Mouse (Mus musculus): Measurements from ENCODE around the gene Rps9.
A peak's percentile ranks its signal among the peaks of the same experiment; 100 is the strongest.
"Not testable (repeated sequence)": the region's sequence is repeated elsewhere in the genome, so short reads cannot be mapped to it uniquely, and the experiment has no call there.

Rps9 gene

DNA sequence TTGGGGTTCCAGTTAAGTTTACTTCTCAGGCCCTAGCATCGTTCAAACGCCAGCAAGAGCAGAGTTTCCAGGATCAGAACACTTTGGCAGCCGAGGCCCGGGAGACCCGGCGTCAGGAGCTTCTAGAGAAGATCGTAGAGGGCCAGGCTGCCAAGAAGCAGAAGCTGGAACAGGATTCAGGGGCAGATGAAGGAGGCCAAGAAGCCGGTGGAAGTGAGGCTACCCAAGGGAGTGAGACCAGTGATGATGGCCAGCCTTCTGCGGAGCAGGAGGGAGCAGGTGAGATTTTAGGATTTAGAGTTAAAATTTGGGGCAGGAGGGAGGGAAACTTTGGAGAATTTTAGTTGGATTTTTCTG lies 8.9 kb upstream of the Rps9 start:
- not testable (repeated sequence) for DNase-seq (ENCODE audit: low read depth, low spot score)

DNA sequence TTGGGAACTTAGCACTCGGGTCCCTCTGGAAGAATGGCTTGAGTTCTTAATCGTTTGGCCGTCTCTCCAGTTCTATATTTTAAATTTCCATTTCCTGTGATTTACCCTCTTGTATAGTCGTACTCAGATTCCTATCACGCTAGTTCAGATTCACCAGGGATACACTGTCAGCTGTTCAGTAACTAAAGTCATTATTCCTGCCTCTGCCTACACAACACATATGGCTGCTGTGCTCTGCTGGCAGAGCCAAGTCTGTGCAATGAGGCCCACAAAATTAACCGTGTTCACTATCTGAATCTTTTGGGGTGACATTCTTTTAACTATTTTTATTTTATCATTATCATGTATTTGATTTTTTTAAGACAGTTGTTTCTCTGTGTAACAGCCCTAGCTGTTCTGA lies 5.3 kb upstream of the Rps9 start:
- DNase-seq (ENCODE audit: low read depth, low spot score), result no peak

DNA sequence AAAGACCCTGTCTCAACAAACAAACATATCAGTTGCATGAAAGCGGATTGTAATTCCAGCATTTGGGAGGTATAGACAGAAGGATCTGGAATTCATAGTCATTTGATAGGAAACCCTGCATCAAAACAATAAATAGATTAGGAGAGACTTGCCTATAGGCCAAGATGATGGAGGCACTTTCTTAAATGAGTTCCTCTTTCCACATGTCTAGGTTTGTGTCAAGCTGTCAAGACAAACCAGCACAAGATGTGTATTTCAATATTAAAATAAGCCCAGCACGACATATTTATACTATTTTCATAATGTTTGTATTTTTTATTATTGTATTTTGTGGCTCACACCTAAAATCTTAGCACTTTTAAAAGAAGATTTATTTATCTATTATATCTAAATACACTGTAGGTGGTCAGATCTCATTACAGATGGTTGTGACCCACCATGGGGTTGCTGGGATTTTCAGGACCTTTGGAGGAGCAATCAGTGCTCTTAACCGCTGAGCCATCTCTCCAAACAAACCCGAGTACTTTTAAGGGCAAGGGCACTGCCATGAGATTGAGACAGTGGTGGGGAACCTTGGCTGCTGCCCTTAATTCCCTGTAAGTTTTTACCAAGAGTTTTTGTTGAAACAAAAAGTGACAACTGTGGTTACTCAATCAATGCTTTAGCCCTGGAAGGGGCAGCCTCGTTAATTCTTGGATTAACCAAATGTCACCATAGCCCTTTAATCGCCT lies 480 bp upstream of the Rps9 start:
- DNase-seq (ENCODE audit: low read depth, low spot score), result no peak

DNA sequence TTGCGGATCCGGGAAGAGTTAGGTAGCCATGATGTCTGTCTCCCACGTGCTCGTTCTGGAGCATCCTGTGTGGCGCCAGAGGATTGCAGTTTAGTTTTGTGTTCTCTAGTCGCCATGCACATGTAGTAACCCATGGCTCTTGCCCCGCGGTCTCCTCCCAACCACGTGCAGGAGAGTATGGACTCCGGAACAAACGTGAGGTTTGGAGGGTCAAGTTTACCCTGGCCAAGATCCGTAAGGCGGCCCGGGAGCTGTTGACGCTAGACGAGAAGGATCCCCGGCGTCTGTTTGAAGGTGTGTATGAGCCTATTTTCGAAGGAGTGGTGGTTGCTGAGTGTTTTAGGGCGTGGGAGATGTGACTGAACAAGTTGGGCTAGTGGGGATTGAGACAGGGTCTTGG lies 682 bp downstream of the Rps9 start:
- DNase-seq (ENCODE audit: low read depth, low spot score), result no peak

DNA sequence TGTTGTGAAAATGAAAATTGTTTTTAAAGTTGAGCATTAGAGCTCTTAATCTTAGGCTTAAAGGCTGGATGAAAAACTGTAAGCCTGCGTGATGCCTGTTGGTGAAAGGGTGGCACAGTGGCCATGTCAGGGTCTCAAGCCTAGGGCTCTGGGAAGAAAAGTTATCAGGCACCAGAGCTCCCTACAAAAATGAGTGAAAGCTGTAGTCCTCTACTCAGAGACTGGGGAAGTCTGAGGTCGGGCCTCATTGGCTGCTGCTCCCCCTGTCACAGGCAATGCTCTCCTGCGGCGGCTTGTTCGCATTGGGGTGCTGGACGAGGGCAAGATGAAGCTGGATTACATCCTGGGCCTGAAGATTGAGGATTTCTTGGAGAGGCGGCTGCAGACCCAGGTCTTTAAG lies 1.7 kb downstream of the Rps9 start:
- not testable (repeated sequence) for DNase-seq (ENCODE audit: low read depth, low spot score)

DNA sequence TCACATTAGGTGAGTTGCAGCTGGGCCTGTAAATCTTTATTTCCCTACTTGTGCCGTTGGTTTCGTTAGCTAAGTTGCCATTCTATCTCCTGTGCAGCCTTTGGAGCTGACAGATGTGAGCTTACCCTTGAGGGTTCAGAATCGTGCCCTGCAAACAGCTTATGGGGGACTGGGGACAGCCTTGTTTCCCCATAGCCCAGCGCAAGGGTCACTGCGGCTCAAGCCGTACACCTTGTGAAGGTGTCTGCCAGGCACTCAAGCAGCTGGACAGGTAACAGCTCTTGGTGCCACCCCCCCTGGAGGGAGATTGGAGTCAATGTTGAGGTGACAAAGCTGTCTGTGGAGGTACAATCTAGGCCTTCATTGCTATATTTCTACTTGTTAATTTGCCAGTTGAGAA lies 2.1 kb downstream of the Rps9 start:
- no peak for DNase-seq (ENCODE audit: low read depth, low spot score)

DNA sequence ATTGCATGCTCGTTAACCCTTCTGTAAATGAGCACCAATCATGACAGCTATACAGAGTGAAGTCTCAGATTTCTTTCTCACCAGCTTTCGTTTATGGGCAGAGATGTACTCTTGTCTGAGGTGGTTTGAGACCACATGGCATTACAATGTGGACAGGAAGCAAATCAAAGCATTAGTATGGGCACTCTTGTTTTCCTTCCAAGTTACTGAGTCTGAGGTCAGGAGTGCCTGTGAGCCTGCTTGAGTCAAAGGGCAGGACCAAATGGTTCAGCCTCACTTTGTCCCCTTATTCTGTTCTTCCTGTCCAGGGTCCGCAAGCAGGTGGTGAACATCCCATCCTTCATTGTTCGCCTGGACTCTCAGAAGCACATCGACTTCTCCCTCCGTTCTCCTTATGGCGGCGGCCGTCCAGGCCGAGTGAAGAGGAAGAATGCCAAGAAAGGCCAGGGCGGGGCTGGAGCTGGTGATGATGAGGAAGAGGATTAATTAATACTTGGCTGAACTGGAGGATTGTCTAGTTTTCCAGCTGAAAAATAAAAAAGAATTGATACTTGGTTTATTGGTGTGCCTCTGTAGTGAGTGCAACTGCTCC lies 2.6 kb downstream of the Rps9 start:
- DNase-seq (ENCODE audit: low read depth, low spot score), result no peak

DNA sequence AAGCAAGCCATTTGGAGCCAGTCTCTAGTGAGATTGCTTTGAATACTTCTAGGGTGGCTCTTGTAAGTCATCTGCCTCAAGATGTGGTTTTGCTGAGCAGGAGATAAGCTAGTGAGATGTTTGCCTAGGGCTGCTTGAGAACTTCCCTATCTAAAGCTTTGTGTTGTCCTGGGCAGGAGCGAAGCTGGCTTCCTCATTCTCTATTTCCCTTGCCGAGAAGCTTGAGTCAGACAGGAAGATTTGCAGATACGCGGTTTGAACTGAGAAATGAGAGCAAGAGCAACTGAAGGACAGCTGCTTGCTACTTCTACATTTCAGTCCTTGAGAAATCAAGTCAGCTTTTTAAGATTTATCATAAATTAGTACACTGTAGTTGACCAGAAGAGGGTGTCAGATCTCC lies 3.2 kb downstream of the Rps9 start:
- DNase-seq (ENCODE audit: low read depth, low spot score), result peak; percentile 66

DNA sequence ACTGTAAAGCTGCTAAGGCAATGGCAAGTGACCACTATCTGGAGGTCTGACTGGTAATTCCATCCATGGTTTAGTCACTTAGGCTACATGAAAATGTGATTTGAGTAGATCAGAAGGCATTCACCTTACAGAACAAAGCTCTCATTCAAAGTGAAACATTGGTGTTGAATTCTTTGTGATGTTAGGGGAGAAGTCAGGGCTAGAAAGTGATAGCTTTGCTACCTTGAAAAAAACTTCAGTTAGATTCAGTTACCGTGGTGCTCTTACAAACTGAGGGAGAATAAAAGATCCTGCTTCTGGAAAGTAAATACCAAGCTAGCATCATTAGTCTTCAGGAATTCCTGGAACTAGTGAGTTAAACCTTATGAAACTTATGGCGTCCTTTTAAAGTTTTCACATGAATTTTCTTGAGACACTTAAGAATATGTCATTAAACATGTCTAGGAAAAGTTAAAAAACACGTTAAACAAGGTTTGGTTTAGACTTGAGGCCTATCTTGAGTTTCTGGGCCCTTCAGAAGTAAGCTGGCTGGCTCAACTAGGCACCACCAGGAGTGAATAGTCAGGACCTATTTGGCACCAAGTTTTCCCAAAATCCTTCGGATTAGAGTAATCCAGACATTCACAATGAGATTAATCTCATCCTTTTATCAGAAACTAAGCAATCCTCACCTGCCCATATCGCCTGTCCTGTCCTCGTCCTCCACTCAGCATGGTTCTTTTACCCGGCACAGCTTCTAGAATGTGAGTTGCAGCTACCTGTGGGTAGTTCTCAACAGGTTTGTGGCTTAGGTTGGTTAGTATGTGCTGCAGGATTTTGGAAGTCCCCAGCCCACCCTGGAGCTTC lies 4.0 kb downstream of the Rps9 start:
- no peak for DNase-seq (ENCODE audit: low read depth, low spot score)

DNA sequence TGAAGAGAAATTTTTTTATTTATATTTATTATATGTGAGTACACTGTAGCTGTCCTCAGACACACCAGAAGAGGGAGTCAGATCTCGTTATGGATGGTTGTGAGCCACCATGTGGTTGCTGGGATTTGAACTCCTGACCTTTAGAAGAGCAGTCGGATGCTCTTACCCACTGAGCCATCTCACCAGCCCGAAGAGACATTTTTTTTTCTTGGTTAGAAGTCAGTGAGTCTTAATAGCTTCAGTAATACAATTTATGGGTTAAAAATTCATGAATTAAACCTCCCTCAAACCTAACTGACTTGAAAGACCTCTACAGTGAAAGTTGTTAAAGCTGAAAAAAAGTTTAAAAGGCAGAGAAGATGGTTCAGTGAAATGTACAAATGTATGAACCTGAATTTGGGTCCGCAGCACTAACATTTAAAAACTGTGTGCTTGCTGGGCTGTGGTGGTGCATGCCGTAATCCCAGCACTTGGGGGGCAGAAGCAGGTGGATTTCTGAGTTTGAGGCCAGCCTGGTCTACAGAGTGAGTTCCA lies 4.7 kb downstream of the Rps9 start:
- DNase-seq (ENCODE audit: low read depth, low spot score), result not testable (repeated sequence)

DNA sequence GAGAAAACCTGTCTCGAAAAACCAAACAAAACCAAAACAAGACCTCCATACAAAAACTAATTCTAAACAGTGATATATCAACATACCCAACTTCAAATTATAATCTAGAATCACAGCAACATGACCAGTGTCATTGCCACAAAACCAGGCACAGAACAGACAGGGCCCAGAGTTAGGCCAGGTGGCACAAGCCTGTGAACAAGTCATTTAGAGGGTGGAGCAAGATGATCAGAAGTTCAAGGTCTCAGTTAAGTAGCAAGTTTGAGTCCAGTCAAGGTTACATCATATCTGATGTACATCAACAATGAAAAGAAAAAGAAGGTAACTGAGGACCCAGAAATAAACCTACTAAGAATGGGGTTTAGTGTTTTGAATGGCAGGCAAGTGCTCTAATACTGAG lies 5.2 kb downstream of the Rps9 start:
- no peak for DNase-seq (ENCODE audit: low read depth, low spot score)

DNA sequence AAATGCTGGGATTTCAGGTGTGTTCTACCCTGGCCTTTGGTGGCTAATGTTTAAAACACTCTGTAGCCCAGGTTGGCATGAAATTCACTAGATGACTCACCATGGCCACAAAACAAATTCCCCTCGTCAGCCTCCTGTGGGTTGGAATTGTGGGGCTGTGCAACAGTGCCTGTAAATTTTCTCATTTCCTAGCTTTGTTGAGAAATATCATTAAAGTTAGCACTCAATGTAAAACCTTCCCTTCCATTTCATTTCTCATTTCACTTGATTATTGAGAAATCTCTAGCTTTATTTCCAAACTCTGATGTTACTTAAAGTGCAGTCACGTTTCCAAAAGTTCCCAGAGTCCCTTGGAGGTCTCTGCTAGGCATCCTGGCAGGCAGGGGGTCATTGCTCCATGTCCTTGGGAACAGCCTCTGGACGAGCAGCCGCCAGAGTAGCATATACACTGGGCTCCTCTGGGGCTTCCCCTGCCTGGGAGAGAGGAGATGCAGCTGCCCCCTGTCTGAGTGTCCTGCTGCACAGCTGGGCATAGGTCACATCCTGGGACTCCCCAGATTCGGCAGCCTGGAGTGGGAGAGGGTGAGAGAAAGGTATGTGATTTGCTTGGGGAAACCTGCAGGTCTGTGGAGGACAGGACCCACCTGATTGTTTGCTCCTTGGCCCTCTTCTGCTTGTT lies 8.6 kb downstream of the Rps9 start:
- no peak for DNase-seq (ENCODE audit: low read depth, low spot score)

DNA sequence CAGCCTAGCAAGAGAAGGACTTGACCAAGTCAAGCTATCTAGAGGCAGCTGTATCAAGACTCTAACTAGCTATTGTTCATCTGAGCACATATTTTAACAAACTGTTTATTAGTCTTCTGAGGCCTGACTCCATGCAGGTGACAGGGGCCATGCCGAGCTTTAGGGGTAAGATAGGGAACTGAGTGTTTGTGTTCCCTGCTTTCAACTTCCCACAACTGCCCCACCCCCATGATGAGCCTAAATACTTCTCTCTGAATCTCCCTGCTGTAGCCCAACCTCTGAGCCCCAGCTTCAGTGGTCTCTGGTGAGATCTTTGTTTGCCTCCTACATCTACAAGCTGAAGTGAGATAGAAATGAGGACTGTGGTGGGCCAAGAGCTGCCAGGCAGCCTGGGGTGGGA lies 11.5 kb downstream of the Rps9 start:
- no peak for DNase-seq (ENCODE audit: low read depth, low spot score)

DNA sequence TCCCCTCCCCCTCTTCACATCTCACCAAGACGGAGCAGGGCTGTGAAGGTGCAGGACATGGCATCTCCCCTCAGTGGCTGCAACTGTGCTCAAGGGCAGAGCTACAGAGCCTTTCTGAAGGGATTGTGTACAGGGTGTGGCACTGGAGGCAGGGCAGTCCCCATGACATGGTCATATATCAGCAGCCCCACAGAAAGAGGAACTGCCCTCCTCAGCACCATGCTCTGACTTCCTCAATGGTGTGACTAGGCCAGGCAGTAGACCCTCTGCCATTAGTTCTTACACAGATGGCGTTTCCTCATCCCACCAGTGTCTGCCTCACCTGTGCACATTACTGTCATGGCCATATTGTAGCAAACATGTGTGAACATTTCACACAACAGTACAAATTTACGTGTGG lies 16.5 kb downstream of the Rps9 start, which contains the start of gene Pirb:
Pirb (minus strand) TSS at position 124 of the 400 bp plus-strand sequence.
- DNase-seq (ENCODE audit: low read depth, low spot score), result not testable (repeated sequence)

DNA sequence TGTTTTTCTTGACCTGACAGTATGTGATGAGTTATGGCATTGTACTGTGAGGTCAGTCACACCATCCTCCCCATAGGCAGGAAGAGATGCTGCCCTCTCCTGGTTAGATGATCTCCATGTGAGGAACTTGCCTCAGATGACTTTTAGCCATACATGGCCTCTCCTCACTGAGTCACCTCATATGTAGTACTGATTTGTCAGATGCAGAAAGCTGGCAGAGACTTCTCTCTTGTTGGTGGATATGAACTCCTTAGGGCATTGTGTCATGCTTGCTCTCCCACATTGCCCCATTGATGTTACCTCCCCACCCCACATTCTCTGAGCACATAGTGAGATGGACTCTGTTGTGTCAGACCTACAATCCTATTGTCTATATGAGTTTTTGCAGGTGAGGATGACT lies 21.7 kb downstream of the Rps9 start:
- not testable (repeated sequence) for DNase-seq (ENCODE audit: low read depth, low spot score)

DNA sequence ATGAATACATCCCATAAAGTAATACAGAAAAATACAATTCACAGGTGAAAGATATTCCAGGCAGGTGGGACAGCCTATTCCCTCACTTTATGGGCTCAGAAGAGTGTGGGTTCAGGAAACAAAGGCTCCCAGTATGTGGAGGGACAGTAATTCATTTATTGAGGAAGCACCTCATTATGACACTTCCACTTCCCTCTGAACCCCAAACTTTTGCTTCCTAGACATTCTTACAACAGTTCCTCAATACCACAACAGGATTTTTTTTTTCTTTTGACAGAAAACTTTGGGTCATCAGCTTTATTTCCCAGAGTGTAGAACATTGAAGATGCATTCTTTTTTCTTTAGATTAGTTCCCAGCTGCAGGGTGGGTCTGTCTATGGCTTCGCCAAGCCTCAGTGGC lies 28.9 kb downstream of the Rps9 start:
- not testable (repeated sequence) for DNase-seq (ENCODE audit: low read depth, low spot score)

All from CD4-positive helper T cell, adult 2 months (primary cell).